Comparison of ENCODE assay signal across 10 mouse cellular contexts in the genomic region with DNA sequence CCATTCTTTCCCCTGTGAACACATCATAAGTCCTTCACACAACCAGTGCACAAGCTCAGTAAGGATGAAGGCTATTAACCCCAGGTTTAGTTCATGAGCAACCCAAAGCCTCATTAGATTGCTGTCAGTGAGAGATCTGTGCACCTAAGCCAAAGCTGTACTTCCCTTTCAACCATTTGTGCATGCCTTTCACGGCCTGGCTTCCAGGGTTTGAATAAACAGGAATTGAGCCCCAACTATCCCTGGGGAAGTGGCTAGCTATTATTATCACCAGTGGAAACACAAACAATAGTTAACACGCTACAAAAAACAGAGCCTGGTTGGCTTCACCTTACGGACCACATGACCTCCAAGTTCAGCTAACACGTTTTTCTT.
A peak's percentile ranks its signal among the peaks of the same experiment; 100 is the strongest.
DNase-seq lines count a peak whose midpoint lies in the region; ATAC-seq and TF ChIP-seq lines count a peak whose summit lies in the region.
"Had no signal": no experiment of that assay in that cellular context is flagged by ENCODE, and none has a peak within 500 bp of the region (broad histone marks: within the 10 kb centered on the region; RNA-seq: fewer than 3 reads in every experiment).

No protein-coding gene starts in this region.

- no peak for ATAC-seq in lung, embryonic 15.5 days (ENCODE audit: borderline replicate concordance, extremely low read depth, low FRiP score, low TSS enrichment)
- ATAC-seq in granulocyte monocyte progenitor cell, adult 5-6 weeks (replicated peaks; ENCODE audit: poor library complexity, severe bottlenecking), result 0 out of 2 replicates have a peak, but pooled peaks have one; percentile 10
- no peak for ATAC-seq in monocyte, adult 5-6 weeks (replicated peaks; ENCODE audit: insufficient number of reproducible peaks, low FRiP score, low TSS enrichment, poor library complexity, severe bottlenecking)

- intact Hi-C loops in gastrocnemius, adult 2 months (cut with DNase I), result loop anchor here (5.0 kb wide), 1 partner anchor 442 kb away; no protein-coding TSS in a partner anchor

- WGBS in lung, embryonic 15.5 days, result 62% methylated on average over 4 of the region's 4 CpGs
- WGBS in macrophage (ENCODE audit: missing documents), result 27% methylated on average over 2 of the region's 4 CpGs

- no peaks in the 10 kb centered on the region for H3K36me3 ChIP-seq in lung, embryonic 15.5 days
- H3K36me3 ChIP-seq in macrophage (ENCODE audit: inconsistent target), result no peaks in the 10 kb centered on the region

- H3K4me2 ChIP-seq in lung, embryonic 15.5 days, result no peak overlapping the region

- no peak overlapping the region; the same call in 1 of the 2 replicates for H3K4me3 ChIP-seq in gastrocnemius, adult 2 months
- no peak overlapping the region for H3K4me3 ChIP-seq in lung, embryonic 15.5 days
- H3K4me3 ChIP-seq in macrophage (ENCODE audit: inconsistent target), result no peak overlapping the region

- H3K4me1 ChIP-seq in lung, embryonic 15.5 days, result no peaks in the 10 kb centered on the region

- peak; percentile 15 for DNase-seq in gastrocnemius, adult 2 months
- no peak for DNase-seq in gastrocnemius, adult 8-10 months (ENCODE audit: low spot score in 2 of 2)
- DNase-seq in lung, postnatal 25 days (ENCODE audit: low spot score), result no peak
- no peak for DNase-seq in cerebellum, postnatal 10 days
- DNase-seq: B cell, adult 2 months; cerebellum, adult 9-11 months had no signal

- peaks cover 16% of the 10 kb centered on the region; the same call in 1 of the 2 replicates for H3K27me3 ChIP-seq in lung, embryonic 15.5 days

- no peak for TF ChIP-seq CTCF in gastrocnemius, adult 2 months (IDR thresholded peaks at IDR 0.05)

- H3K9me3 ChIP-seq in lung, embryonic 15.5 days, result no peaks in the 10 kb centered on the region

- H3K27ac ChIP-seq in gastrocnemius, adult 2 months, result peak overlapping the region; percentile 67
- peak overlapping the region; percentile 57 for H3K27ac ChIP-seq in lung, embryonic 15.5 days
- H3K27ac ChIP-seq in macrophage, result peak overlapping the region; percentile 31

- no peak overlapping the region for H3K9ac ChIP-seq in lung, embryonic 15.5 days

- H3K79me2 ChIP-seq in macrophage (ENCODE audit: inconsistent target), result no peaks in the 10 kb centered on the region
